Mouse (Mus musculus) liver, embryonic 13.5 days (tissue): ENCODE measurements at regions not wholly inside any gene's neighbourhood (a gene's known extent, or its start where the extent isn't known, plus 50 kb on each side); places are given as distances from the start of the nearest gene placed in this dataset.

Experiments used
- ATAC-seq: fragments of 200-750 bp; cut with Nextera tagmentation; 2 replicates; pipeline ENCODE4 v1.8.0; 2017; ENCODE audit warnings: low read depth, mild to moderate bottlenecking, moderate number of reproducible peaks, moderate library complexity
- DNase-seq: peaks from one replicate; pipeline ENCODE4 v3.0.0; 2022
- H3K27ac ChIP-seq: fragments of 300-500 bp; sonication (generic); 2 replicates; pipeline ENCODE4 v1.5.1; 2015; ENCODE audit warnings: moderate library complexity, mild to moderate bottlenecking, inconsistent platforms
- H3K27me3 ChIP-seq: fragments of 300-500 bp; sonication (generic); 2 replicates; pipeline ENCODE4 v1.6.1; 2015; ENCODE audit warnings: mild to moderate bottlenecking, inconsistent platforms
- H3K36me3 ChIP-seq: fragments of 300-500 bp; sonication (generic); 2 replicates; pipeline ENCODE4 v1.6.1; 2015; ENCODE audit warnings: mild to moderate bottlenecking, inconsistent platforms
- H3K4me1 ChIP-seq: fragments of 300-500 bp; sonication (generic); replicated peaks from 2 replicates; pipeline ENCODE4 v1.6.1; 2015; ENCODE audit warnings: inconsistent platforms
- H3K4me2 ChIP-seq: fragments of 300-500 bp; sonication (generic); 2 replicates; pipeline ENCODE4 v1.6.1; 2015; ENCODE audit warnings: inconsistent platforms, mild to moderate bottlenecking, moderate library complexity
- H3K4me3 ChIP-seq: fragments of 300-500 bp; sonication (generic); replicated peaks from 2 replicates; pipeline ENCODE4 v1.5.1; 2015; ENCODE audit warnings: mild to moderate bottlenecking, inconsistent platforms
- H3K9ac ChIP-seq: fragments of 300-500 bp; sonication (generic); 2 replicates; pipeline ENCODE4 v1.6.1; 2015; ENCODE audit warnings: mild to moderate bottlenecking, inconsistent platforms
- H3K9me3 ChIP-seq: fragments of 300-500 bp; sonication (generic); replicated peaks from 2 replicates; pipeline ENCODE4 v1.6.1; 2016; ENCODE audit warnings: inconsistent platforms
- WGBS: fragments of 180-500 bp; shearing (Covaris S2); methylation state at CpG from one replicate; pipeline ENCODE4 v1.1.7; 2015; ENCODE audit not compliant: insufficient replicate concordance; 5-methylcytosine and 5-hydroxymethylcytosine counted together

GRCm38 (mm10) chr12:16106946-16107345, 290.2 kb upstream of the Trib2 start:
- Histone ChIP-seq H3K36me3 (no peaks in the 10 kb centered on the region), H3K4me1 (no peaks in the 10 kb centered on the region), H3K4me3 (no peak overlapping the region), H3K9ac (no peak overlapping the region), H3K27me3 (no peaks in the 10 kb centered on the region), H3K4me2 (no peak overlapping the region), H3K9me3 (no peaks in the 10 kb centered on the region), H3K27ac (no peak overlapping the region)
- ATAC-seq (no peak), DNase-seq (no peak)
- WGBS, result 67% methylated on average over 7 of the region's 7 CpGs

DNA sequence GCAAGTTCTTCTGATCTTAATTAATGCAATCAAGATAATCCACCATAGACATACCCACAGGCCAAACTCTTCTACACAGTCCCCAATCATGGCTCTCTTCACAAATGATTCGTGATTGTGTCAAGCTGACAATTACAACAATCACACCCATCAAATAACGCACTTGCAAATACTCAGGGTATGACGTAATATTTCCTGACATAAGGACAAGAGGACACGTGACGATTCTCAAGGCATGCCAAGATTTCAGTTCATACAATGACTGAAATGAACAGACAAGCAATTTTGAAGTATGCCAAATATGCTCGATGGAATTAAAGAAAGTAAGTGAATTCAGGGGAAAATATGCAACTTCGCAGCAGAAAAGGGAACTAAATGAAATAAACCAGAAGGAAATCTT, 282.1 kb upstream of the Trib2 start:
- Histone ChIP-seq H3K4me2 (no peak overlapping the region), H3K27me3 (no peaks in the 10 kb centered on the region), H3K27ac (no peak overlapping the region), H3K9ac (no peak overlapping the region), H3K4me1 (no peaks in the 10 kb centered on the region), H3K36me3 (no peaks in the 10 kb centered on the region), H3K9me3 (no peaks in the 10 kb centered on the region), H3K4me3 (no peak overlapping the region)
- no peak for DNase-seq
- ATAC-seq, result no peak
- WGBS, result 62% methylated on average over 7 of the region's 7 CpGs

DNA sequence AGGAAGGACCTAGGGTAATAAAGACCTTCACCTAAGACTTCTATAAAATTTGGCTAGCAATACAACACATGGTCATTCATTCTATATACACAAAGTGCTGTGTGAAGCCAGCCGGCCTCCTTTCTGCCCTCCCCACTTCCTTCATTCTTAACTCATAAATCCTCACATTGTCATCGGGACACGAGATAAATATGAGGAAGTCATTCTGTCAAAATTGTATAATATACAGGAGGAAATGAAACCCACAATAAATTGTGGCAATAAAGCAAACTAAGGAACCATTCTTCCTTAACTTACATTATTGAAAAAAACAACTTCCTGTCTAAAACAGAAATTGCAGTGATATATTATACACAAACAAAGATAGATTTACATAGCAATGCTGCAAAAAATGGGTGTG, 275.9 kb upstream of the Trib2 start:
- WGBS, result 32% methylated on average over 3 of the region's 3 CpGs
- Histone ChIP-seq H3K9me3 (no peaks in the 10 kb centered on the region), H3K9ac (no peak overlapping the region), H3K27ac (no peak overlapping the region), H3K27me3 (no peaks in the 10 kb centered on the region), H3K36me3 (no peaks in the 10 kb centered on the region), H3K4me3 (no peak overlapping the region), H3K4me2 (no peak overlapping the region), H3K4me1 (no peaks in the 10 kb centered on the region)
- no peak for ATAC-seq
- DNase-seq, result no peak

DNA sequence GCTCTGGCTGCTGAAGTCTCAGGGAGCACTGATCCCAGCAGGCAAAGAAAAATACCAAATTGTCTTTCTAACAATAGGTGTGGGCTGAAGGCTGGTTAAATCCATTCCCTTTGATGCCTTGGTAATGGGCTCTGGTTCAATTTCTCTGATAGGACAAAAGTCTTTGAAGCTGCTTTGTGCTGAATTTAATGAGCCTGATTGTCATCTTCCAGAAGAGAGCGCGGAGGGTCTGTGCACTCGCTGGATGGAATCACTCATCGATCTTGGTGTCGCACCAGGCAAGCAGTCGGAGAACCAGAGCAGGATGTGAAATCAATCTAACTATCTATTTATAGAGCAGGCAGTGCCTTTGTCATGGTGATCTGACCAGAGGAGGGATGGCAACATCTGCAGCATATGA, 274.6 kb upstream of the Trib2 start:
- Histone ChIP-seq H3K4me3 (no peak overlapping the region), H3K4me2 (no peak overlapping the region), H3K9ac (no peak overlapping the region), H3K27ac (no peak overlapping the region), H3K9me3 (no peaks in the 10 kb centered on the region), H3K27me3 (no peaks in the 10 kb centered on the region), H3K36me3 (no peaks in the 10 kb centered on the region), H3K4me1 (no peaks in the 10 kb centered on the region)
- 43% methylated on average over 6 of the region's 6 CpGs for WGBS
- DNase-seq, result no peak
- ATAC-seq, result no peak

DNA sequence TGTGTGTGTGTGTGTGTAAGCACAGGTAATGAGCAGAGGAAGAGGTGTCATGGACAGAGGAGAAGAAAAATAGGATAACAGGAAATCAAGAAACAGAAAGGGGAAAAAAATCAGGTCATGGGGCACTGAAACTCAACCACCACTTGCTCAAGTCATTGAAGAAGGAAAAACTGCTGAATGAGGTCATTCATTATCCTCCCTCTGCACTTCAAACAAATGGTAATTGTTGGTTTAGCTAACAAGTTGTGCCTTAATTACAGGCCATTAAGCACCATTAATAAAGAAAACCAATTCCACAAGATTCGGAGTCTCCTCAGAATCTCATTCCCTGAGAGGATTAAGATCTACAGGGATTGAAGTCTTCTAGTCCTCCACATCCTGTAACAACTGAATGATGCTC, 266.5 kb upstream of the Trib2 start:
- H3K4me3 ChIP-seq, result no peak overlapping the region
- no peak overlapping the region for H3K9ac ChIP-seq
- H3K4me2 ChIP-seq, result no peak overlapping the region
- no peaks in the 10 kb centered on the region for H3K4me1 ChIP-seq
- DNase-seq (no peak), ATAC-seq (no peak)
- H3K36me3 ChIP-seq, result no peaks in the 10 kb centered on the region
- no peak overlapping the region for H3K27ac ChIP-seq
- H3K9me3 ChIP-seq, result no peaks in the 10 kb centered on the region
- H3K27me3 ChIP-seq, result no peaks in the 10 kb centered on the region
- WGBS, result 51% methylated on average over 1 of the region's 1 CpGs

DNA sequence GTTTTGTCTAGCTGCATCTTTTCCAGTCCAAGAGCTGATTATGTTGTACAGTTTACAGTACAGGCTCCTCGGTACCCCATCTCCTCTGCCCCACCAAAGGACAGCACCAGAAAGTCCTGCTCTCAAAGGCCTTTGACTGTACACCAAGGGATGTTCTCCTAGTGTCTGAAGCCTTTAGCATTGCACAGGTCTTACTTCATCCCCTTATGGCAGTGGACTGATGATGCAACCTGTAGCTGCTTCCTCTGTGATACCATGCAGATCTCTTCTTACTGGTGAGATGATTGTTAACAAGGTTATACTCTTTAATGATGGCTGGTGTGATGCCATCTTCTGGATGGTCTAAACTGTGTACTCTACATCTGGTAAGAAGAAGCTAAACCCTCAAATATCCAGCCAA, 260.5 kb upstream of the Trib2 start:
- 61% methylated on average over 1 of the region's 1 CpGs for WGBS
- no peaks in the 10 kb centered on the region for H3K9me3 ChIP-seq
- ATAC-seq, result no peak
- no peaks in the 10 kb centered on the region for H3K4me1 ChIP-seq
- H3K36me3 ChIP-seq, result no peaks in the 10 kb centered on the region
- H3K4me3 ChIP-seq, result no peak overlapping the region
- H3K4me2 ChIP-seq, result no peak overlapping the region
- DNase-seq, result no peak
- no peak overlapping the region for H3K27ac ChIP-seq
- no peak overlapping the region for H3K9ac ChIP-seq
- no peaks in the 10 kb centered on the region for H3K27me3 ChIP-seq

DNA sequence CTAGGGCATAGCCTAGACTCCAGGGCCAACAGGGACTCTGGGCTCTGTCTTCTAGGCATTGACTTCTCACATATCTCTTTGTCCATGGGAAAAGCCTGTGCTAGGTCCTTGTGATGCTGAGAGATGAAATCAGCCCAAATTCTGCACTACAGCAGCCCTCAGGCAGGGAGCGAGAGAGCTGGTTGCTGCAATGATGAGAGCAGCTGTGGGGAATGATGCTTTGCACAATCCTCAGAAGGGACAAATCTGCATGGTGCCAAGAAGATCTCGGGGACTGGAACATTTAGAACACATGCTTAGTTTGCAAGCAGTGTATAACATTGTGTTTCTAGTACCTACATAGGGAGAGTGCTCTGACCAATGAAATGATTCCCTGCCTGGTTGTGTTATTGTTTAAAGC, 259.2 kb upstream of the Trib2 start:
- 64% methylated on average over 2 of the region's 2 CpGs for WGBS
- Histone ChIP-seq H3K9me3 (no peaks in the 10 kb centered on the region), H3K4me2 (no peak overlapping the region), H3K9ac (no peak overlapping the region), H3K27me3 (no peaks in the 10 kb centered on the region), H3K36me3 (no peaks in the 10 kb centered on the region), H3K4me3 (no peak overlapping the region), H3K4me1 (no peaks in the 10 kb centered on the region), H3K27ac (no peak overlapping the region)
- ATAC-seq (no peak), DNase-seq (no peak)

GRCm38 (mm10) chr12:16068940-16069339, 252.2 kb upstream of the Trib2 start:
- ATAC-seq (no peak), DNase-seq (no peak)
- Histone ChIP-seq H3K27me3 (no peaks in the 10 kb centered on the region), H3K27ac (no peak overlapping the region), H3K36me3 (no peaks in the 10 kb centered on the region), H3K4me1 (no peaks in the 10 kb centered on the region), H3K4me3 (no peak overlapping the region), H3K9ac (no peak overlapping the region), H3K9me3 (no peaks in the 10 kb centered on the region), H3K4me2 (no peak overlapping the region)
- 77% methylated on average over 13 of the region's 13 CpGs for WGBS

GRCm38 (mm10) chr12:16062689-16063088, 246.0 kb upstream of the Trib2 start:
- no peaks in the 10 kb centered on the region for H3K4me1 ChIP-seq
- DNase-seq (no peak), ATAC-seq (no peak)
- H3K36me3 ChIP-seq, result no peaks in the 10 kb centered on the region
- no peaks in the 10 kb centered on the region for H3K9me3 ChIP-seq
- no peaks in the 10 kb centered on the region for H3K27me3 ChIP-seq
- H3K27ac ChIP-seq, result no peak overlapping the region
- no peak overlapping the region for H3K4me3 ChIP-seq
- no peak overlapping the region for H3K4me2 ChIP-seq
- WGBS, result 66% methylated on average over 7 of the region's 7 CpGs
- no peak overlapping the region for H3K9ac ChIP-seq

DNA sequence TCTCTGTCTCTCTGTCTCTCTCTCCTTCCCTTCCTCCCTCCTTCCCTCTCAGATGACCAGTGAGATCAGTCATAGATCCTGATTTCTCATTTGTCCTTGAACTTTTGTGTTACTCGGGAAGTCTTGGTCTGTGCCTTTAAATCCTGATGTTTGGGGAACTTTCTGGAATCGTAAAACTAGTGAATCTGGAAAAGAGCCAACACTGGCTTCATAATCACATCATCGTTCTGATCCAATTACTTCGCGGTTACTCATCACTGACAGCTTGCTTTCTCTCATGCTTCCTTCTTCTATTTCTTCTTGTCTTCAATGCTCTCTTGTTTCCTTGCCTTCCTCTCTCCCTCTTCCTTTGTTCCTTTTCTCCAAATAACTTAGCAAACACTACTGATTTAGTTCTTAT, 243.7 kb upstream of the Trib2 start:
- ATAC-seq, result no peak
- Histone ChIP-seq H3K4me2 (no peak overlapping the region), H3K4me1 (no peaks in the 10 kb centered on the region), H3K9ac (no peak overlapping the region), H3K36me3 (no peaks in the 10 kb centered on the region), H3K9me3 (no peaks in the 10 kb centered on the region), H3K27me3 (no peaks in the 10 kb centered on the region), H3K27ac (no peak overlapping the region), H3K4me3 (no peak overlapping the region)
- 69% methylated on average over 5 of the region's 5 CpGs for WGBS
- DNase-seq, result no peak

GRCm38 (mm10) chr12:16058255-16058654, 241.5 kb upstream of the Trib2 start:
- Histone ChIP-seq H3K4me1 (no peaks in the 10 kb centered on the region), H3K4me3 (no peak overlapping the region), H3K9ac (no peak overlapping the region), H3K36me3 (no peaks in the 10 kb centered on the region), H3K27me3 (no peaks in the 10 kb centered on the region), H3K9me3 (no peaks in the 10 kb centered on the region), H3K27ac (no peak overlapping the region), H3K4me2 (no peak overlapping the region)
- ATAC-seq (no peak), DNase-seq (no peak)
- WGBS, result 60% methylated on average over 3 of the region's 3 CpGs

GRCm38 (mm10) chr12:16056831-16057230, 240.1 kb upstream of the Trib2 start:
- Histone ChIP-seq H3K27me3 (no peaks in the 10 kb centered on the region), H3K4me1 (0 out of 2 replicates have a peak, but pooled peaks cover under 1% of the 10 kb centered on the region), H3K9ac (no peak overlapping the region), H3K36me3 (no peaks in the 10 kb centered on the region), H3K4me3 (no peak overlapping the region), H3K9me3 (no peaks in the 10 kb centered on the region), H3K27ac (no peak overlapping the region), H3K4me2 (no peak overlapping the region)
- 72% methylated on average over 2 of the region's 2 CpGs for WGBS
- ATAC-seq, result no peak
- DNase-seq, result no peak

DNA sequence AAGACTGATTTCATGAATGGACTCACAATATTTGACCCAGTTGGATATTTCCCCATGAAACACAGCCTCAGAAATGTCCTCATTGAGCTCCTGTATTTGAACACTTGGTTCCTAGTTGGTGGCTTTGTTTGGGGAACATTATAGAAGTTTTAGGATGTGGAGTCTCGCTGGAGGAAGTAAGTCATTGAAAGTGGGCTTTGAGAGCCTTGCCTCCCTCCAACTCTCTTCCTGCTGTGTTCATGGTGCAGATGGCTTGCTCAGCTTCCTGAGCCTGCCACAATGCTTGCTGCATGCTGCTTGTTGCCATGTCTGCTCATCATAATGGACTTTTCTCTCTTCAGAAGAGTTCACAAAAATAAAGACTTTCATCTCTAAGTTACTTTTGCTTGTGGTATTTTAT, 239.5 kb upstream of the Trib2 start:
- DNase-seq, result no peak
- peaks cover 5% of the 10 kb centered on the region; the same call in 1 of the 2 replicates for H3K4me1 ChIP-seq
- H3K4me3 ChIP-seq, result no peak overlapping the region
- ATAC-seq, result no peak
- no peaks in the 10 kb centered on the region for H3K27me3 ChIP-seq
- no peak overlapping the region for H3K4me2 ChIP-seq
- H3K36me3 ChIP-seq, result no peaks in the 10 kb centered on the region
- no peaks in the 10 kb centered on the region for H3K9me3 ChIP-seq
- no peak overlapping the region for H3K27ac ChIP-seq
- WGBS, result 18% methylated on average over 1 of the region's 1 CpGs
- no peak overlapping the region for H3K9ac ChIP-seq
